ENCODE assay signal across 11 mouse cellular contexts in genomic region chr1:20454621-20455020, GRCm38 (mm10).
"Had no signal": no experiment of that assay in that cellular context is flagged by ENCODE, and none has a peak within 500 bp of the region (broad histone marks: within the 10 kb centered on the region; RNA-seq: fewer than 3 reads in every experiment).

No protein-coding gene starts in this region.

- DNase-seq: forebrain, postnatal 0 days; gastrocnemius, postnatal 14 days; gastrocnemius, postnatal 36 days; heart, adult 11 months; heart, adult 2 months; heart, postnatal 14 days; heart, postnatal 4 days; kidney, postnatal 10 days; liver; liver, embryonic 13.5 days; liver, postnatal 0 days had no signal
